Mouse (Mus musculus): ENCODE measurements around the gene Ces5a. TPM values are rescaled to one million over a fixed set of nuclear protein-coding genes. Genes with fewer than 3 reads are reported as not detected.
"Not testable (repeated sequence)": the region's sequence is repeated elsewhere in the genome, so short reads cannot be mapped to it uniquely, and the experiment has no call there.

Gene Ces5a
- not detected for total RNA-seq (2022)

- DNase-seq (ENCODE audit: low spot score), result no peak
These were observed at the start of gene Ces5a for GRCm38 (mm10) chr8:93535730-93536129. Gene Ces5a (minus strand): TSS chr8:93535830.

DNA sequence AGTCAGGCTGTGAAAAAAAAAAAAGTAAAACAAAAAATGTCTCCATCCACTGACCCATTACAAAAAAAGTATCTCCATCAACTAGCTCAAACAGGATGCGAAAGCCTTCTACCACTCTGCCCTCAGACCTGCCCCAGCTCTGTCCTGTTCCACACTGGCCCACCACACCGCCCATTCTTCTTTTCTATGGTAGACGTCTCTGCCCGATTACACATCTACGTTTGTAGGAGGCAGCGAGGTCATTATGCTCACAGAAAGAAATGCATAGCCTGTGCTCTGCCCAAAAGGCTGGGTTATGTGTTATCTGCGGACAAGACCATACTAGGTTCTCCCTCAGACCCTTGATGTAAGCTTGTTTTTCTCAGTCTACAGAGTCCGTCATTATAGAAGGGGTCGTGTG is 37.2 kb upstream of the Ces5a start:
- no peak for DNase-seq (ENCODE audit: low spot score)

DNA sequence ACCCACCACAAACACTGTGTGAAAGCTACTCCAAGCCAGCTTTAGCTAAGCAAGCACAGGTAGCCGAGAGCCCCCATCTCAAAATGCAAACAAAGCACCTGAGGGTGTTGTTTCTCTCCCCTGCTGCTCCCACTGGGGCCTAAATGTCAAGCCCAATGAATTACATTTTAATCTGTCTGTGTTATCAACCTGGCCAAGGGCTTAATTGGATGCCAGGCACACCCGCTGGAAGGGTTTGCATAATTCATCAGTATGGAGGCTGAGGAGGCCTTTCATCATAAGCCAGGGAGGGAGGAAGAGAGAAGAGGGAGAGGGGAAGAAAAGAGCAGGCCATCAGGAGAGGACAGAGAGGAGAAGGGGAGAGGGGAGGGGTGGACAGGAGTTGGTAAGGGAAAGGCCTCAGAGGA is 36.5 kb upstream of the Ces5a start:
- no peak for DNase-seq (ENCODE audit: low spot score)

DNA sequence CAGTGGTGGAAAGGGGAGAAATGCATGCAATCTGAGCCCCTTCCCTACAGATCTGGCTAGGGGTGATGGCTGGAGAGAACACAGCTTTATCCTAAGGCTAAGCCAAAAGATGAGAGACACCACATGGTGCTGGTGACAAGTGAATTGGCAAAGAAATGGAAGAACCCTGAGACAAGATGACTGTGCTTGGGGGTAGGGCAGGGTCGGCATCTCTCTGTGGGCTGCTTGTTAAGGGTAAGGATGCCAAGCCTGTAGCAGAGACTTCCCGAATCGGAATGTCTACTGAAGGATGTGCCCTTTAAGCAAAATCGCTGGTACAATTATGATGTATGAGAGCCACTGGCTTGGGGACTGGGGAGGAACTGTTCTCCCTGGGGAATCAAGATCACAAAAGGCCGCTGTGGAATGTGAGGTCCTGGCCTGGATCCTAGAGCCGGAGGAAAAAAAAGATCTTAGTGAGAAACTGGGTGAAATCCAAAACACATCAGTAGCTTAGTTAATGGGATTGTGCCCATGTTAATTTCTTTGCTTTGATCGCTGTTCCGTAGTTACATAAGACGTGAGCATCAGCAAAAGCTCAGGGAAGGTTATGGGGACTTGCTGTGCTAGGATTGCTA is 35.8 kb upstream of the Ces5a start:
- DNase-seq (ENCODE audit: low spot score), result peak; percentile 77

- no peak for DNase-seq (ENCODE audit: low spot score)
These were observed 34.5 kb upstream of the Ces5a start for GRCm38 (mm10) chr8:93570186-93570530.

GRCm38 (mm10) chr8:93569311-93570185 is 33.9 kb upstream of the Ces5a start:
- peak; percentile 68 for DNase-seq (ENCODE audit: low spot score)

GRCm38 (mm10) chr8:93568666-93569065 is 33.0 kb upstream of the Ces5a start:
- no peak for DNase-seq (ENCODE audit: low spot score)

GRCm38 (mm10) chr8:93567086-93567485 is 31.5 kb upstream of the Ces5a start:
- no peak for DNase-seq (ENCODE audit: low spot score)

- no peak for DNase-seq (ENCODE audit: low spot score)
These were observed 29.0 kb upstream of the Ces5a start for GRCm38 (mm10) chr8:93564634-93565033.

DNA sequence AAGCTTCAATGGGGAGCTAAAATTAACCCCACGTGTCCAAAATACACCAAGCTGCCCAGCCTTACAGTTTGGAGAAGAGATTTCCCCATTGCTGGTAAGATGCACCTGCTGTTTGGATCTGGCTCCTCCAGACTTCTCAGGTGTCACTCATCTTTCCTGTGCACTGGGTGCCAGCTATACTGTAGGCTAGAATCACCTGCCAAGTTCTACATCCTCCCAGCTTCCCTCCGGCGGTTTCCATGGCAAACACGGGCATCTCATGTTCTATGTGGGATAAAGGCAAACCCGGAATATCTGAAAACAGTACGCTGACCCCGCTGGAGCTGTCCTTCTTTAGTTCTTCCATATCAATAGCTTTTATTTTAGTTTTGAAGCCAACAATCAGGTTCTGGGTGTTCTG is 27.9 kb upstream of the Ces5a start:
- no peak for DNase-seq (ENCODE audit: low spot score)

DNA sequence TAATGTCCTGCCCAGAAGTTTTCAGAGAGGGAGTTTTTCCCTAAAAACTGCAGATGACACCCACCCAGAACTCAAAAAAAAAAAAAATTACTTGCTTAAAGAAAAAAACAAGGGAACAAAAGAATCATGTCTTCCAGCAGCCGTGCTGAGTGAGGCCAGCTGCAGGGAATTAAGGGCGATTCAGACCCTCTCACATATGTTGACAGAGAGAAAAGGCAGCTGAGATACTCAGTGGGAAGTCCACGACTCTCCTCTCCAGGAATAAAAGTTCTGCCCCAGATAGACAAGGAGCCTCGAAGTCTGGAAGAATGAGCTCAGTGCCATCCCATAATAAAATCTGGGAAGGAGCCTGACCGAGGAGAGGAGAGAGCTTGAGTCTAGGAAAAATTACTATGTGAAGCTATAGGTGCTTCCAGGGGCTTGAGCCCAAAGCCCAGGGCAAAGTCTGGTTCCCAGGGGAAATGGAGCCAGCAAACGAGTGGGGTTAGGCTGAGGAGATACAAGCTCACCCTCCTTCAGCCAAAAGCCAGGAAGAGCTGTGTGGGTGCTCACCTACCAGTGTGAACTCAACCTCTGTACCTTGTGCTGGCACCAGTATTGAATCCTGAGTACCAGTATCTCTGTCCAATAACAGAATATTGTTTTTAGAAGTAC is 27.1 kb upstream of the Ces5a start:
- DNase-seq (ENCODE audit: low spot score), result no peak

DNA sequence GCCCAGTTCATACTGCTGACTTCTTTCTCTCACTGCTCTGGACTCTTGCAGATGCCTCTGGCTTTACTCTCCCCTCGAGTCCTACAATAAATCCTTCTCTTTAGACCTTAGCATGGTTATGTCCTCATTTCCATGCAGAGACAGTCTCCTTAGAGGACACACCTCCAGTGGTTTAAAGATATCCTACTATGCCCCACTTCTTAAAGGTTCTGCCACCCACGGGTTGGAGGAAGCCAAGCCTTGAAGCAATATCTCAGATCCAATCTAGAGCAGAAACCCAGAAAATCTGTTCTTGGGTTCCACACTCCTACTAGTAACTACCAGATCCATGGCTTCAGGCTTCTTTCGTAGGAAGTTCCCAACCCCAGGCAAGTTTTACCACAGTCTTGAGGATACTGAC is 25.6 kb upstream of the Ces5a start:
- DNase-seq (ENCODE audit: low spot score), result no peak

DNA sequence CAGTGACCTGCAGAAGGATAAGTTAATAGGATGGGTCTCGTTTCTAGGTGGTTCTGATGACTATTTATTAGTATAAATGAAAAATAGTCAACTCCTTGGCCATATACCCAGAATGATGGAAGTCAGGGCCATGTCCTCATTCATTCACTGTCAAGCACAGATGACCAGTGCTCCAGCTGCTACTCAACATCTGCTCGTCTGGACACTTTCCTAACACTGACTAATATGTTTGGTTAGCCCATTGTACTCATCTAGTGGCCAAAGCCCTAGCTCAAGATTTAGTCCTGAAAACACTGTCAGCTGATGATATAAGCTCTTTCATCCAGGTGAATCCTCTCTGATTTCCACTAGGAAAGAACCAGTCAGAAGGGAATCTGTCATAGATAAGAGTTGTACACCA is 24.1 kb upstream of the Ces5a start:
- DNase-seq (ENCODE audit: low spot score), result peak; percentile 26

GRCm38 (mm10) chr8:93502634-93503033 is 33.0 kb downstream of the Ces5a start:
- no peak for DNase-seq (ENCODE audit: low spot score)

- peak; percentile 0 for DNase-seq (ENCODE audit: low spot score)
These were observed 36.2 kb downstream of the Ces5a start for GRCm38 (mm10) chr8:93499437-93499836.

- DNase-seq (ENCODE audit: low spot score), result peak; percentile 42
These were observed 40.3 kb downstream of the Ces5a start for GRCm38 (mm10) chr8:93495330-93495729.

- DNase-seq (ENCODE audit: low spot score), result no peak
These were observed 46.9 kb downstream of the Ces5a start for GRCm38 (mm10) chr8:93488743-93489142.

DNA sequence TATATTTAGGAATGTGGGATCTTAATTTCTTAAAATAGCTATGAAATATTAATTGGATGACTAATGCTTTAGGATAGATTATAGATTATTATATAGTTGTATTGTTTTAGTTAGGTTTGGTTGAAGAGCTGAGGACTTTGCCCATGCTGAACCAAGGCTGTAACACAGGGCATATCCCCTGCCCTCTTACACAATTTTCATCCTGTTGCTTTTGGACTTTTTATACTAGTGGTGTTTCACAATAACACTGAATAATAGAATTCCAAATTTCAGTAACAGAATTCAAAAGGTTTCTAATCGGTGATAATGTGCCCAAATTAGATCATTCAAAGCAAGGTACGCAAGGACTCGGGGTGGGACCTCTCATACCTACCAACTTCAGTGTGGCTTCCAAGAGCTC is 57.4 kb downstream of the Ces5a start:
- DNase-seq (ENCODE audit: low spot score), result no peak

- not testable (repeated sequence) for DNase-seq (ENCODE audit: low spot score)
These were observed 65.9 kb downstream of the Ces5a start for GRCm38 (mm10) chr8:93469733-93470132.

DNA sequence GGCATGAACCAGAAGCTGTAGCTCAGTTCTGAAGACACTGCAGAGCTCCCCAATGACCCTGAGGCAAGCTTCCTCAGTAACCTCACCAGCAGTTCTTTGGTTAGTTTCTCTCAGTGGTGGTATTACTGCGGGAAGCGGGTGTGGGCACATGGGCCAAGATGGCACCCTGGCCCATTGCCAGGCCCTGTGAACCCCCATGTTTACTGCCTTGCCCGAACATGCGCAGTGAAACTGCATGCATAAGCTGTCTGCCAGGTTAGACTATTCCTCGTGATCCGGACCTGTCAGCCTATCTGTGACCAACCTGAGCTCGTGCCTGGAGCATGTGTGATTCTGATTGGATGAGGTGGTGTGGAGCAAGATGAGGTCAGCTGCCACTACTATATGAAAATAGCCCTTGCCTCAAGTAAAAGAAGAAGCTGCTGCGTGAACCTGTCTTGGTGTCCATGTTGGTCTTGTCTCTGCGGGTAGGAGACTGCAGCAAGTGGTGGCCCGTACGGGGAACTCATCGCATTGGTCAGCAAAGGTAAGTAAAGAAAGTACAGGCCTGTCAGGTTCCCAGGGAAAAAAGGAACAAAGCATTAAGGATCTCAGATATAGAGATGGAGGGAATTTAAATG is 81.3 kb downstream of the Ces5a start:
- no peak for DNase-seq (ENCODE audit: low spot score)
